Mouse (Mus musculus): ENCODE results near the gene Cntn5. TPM values are rescaled to one million over a fixed set of nuclear protein-coding genes. Genes with fewer than 3 reads are reported as not detected.

The Cntn5 gene
- total RNA-seq (2021), result 0.15 and 0.64 TPM in 2 replicates
- long read RNA-seq, experiment 1, result 0 reads
- long read RNA-seq, experiment 2, result 0 reads

DNA sequence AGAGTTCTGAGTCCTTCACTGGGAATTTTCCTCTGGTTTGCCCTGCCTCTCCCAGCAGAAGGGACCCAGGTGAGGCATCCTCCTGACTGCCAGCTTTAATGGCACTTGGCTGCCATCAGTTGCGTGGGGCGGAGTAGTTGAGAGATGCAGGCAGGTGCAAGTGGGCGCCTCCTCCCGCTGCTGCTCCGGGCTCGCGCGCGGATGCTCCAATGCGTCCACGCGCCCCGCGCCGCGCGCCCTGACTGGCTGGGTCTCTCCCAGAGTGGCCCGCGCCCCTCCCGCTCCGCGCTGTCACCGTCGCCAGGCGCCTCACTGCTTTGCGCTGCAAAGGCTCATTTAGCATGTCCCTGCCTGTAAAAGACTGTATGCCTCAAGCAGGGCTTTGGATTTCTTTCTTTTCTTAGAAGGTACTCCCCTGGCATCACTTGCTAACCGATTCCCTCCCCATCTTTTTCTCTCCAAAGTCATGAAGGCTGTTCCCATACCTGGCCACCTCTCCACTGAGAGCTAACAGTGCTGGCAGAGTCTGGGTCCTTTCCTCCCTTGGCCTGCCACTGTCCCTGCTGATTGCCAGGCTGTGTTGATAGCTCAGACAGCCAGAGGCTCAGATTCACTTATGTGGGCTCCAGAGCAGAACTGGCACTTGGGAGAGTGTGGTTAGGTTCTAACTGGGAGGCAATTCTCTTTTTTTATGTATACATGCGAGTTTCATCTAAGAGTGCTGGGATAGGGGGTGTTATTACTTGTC lies at the start of gene Cntn5:
Gene Cntn5, minus strand, starts transcription at position 160 of the 748 bp plus-strand sequence.
- no peak for DNase-seq

- no peak for DNase-seq
These were observed 45.9 kb upstream of the Cntn5 start for GRCm38 (mm10) chr9:10950470-10950869.

DNA sequence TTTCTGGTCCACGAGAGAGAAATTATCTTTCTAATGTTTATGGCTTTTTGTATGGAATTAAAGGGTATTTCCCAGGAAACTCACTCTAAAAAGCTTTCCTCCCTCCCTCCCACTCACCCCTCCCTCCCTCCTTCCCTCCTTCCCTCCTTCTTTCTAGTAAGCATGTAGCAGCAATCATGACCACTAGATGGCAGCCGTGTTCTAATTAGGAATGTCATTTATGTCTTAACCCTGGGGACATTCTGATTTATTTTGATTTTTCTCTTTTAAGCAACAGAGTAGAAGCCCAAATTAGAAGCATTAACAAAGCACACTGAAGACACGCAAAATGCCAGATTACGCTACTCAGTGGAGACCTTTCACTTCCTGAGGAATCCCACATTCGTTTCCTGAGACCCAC lies 5.0 kb upstream of the Cntn5 start:
- DNase-seq, result peak; percentile 74

DNA sequence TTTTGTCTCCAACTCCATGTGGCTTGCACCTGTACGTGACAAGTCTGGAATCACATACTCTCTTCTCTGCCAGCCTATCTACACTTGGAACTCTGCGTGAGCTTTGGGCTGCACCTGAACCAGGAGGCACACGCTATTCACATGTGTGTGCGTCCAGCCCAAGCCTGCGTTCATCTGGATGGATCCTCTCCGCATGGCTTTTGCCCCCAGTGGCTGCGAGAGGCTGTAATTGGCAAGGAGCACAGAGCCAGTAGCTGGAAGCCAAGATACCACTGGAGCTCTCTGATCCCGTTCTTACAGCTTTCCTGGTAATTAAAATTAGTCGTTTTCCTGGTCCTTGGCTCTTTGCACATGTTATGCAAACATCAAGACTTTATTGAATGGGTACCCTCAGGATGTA lies 1.1 kb upstream of the Cntn5 start:
- no peak for DNase-seq

GRCm38 (mm10) chr9:10879758-10880157 lies 24.8 kb downstream of the Cntn5 start:
- DNase-seq, result no peak

DNA sequence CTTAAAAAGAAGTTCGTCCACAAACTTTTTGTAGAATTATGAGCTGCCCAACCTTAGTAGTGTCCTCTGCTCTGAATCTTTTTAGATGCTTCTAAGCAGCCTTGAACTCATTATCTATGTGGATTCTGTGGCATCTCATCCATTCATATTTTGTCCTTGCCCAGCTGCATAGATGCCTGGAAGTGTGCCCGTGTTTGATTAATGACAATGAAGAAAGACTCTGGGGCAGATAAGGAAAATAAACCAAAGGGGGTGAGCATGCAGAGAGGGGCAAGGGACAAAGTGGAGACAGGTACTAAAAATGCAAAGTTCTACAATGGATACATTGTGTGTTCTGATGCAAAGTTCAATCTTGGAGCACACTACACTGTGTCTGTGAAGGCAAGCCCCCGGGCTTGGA lies 30.7 kb downstream of the Cntn5 start:
- peak; percentile 31 for DNase-seq

- no peak for DNase-seq
These were observed 48.2 kb downstream of the Cntn5 start for GRCm38 (mm10) chr9:10856204-10856892.

GRCm38 (mm10) chr9:10816711-10817110 lies 87.9 kb downstream of the Cntn5 start:
- DNase-seq, result no peak

DNA sequence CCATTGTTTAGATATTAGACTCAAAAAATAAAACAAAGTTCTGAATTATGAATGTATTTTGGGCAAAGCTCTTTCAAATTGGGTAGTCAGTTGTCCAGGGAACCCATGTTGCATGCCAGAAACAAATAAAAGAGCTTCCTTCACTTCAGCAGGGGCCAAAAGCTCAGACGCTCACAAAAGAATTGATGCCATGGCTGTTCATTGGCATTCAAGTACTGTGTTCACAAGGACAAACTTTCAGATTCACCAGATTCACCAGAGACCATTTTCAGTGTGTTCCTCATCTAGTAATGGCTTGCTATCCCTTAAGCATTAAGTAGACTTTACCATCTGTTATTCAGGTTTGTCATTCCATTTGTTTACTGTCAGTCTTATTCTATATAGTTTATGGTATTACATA lies 107.4 kb downstream of the Cntn5 start:
- no peak for DNase-seq

GRCm38 (mm10) chr9:10795102-10795501 lies 109.5 kb downstream of the Cntn5 start:
- DNase-seq, result no peak

- no peak for DNase-seq
These were observed 172.7 kb downstream of the Cntn5 start for GRCm38 (mm10) chr9:10731878-10732277.

- DNase-seq, result no peak
These were observed 180.4 kb downstream of the Cntn5 start for GRCm38 (mm10) chr9:10724191-10724590.

DNA sequence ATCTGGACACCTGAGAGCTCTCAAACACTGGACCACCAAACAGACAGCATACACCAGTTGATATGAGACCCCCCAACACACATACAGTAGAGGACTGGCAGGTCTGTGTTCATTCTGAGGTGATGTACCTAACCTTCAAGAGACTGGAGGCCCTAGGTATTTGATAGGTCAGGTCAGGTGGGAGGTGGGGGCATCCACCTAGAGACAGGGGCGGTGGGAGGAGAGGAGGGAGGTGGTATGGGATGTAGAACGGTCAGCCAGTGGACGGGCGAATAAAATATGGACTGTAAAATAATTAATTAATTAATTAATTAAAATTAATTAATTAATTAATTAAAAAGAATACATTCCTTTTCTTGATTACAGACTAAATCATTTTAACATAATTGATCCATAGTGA lies 182.5 kb downstream of the Cntn5 start:
- no peak for DNase-seq

DNA sequence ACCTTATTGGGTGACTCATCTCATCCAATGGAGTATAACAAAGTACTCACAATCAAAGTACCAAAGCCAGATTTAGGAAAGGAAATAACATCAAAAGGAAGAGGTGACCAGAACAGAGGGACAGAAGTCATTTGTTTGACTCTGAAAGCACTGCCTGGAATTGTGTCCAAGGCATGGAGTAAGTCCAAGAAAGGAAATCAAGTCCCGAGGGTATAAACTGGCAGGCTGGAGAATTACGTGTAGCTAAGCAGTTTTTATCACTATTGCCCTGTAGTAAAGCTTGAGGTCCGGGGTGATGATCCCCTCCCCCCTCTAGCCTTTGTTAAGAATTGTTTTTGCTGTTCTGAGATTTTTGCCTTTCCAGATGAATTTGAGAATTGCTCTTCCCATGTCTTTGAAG lies 185.6 kb downstream of the Cntn5 start:
- DNase-seq, result peak; percentile 20

- DNase-seq, result no peak
These were observed 190.9 kb downstream of the Cntn5 start for GRCm38 (mm10) chr9:10713641-10714040.

- no peak for DNase-seq
These were observed 222.9 kb downstream of the Cntn5 start for GRCm38 (mm10) chr9:10681646-10682045.

DNA sequence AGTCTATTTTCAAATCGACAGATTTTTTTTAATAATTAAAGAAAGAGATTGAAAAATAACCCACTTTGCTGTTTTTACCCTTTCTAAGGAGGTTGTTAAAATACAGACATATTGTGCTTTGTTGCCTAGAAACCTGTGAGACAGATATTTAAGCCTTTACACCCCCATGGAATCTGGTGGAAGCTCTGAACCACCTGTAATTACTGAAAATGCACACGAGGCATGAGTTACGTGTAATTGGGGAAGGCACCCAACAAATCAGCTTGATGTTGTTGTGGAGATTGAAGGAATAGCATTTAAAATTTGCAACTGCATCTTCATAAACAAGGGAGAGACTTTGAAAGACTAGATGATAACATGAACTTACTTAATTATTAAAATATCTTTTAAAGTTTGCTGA lies 223.4 kb downstream of the Cntn5 start:
- DNase-seq, result no peak

GRCm38 (mm10) chr9:10668676-10669075 lies 235.9 kb downstream of the Cntn5 start:
- DNase-seq, result no peak

DNA sequence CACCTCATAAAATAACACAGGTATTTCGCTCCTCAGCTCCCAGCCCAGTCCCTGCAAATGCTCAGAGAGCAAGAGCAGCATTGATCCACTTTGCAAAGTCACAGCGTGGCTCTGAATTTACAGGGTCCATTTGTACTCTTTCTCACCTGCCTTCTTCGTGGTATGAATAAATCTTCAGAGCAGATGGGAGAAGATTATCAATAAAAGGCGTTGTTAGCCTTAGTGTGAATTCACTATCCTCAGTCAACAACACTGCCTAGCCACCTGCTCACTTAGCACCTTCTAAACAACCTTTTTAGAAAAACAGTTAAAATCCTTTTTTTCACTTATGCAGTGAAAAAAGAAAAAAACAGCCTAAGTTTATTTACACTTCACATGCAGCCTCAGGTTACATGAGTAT lies 237.1 kb downstream of the Cntn5 start:
- DNase-seq, result no peak

- no peak for DNase-seq
These were observed 238.8 kb downstream of the Cntn5 start for GRCm38 (mm10) chr9:10665756-10666155.

- no peak for DNase-seq
These were observed 241.5 kb downstream of the Cntn5 start for GRCm38 (mm10) chr9:10663101-10663500.

DNA sequence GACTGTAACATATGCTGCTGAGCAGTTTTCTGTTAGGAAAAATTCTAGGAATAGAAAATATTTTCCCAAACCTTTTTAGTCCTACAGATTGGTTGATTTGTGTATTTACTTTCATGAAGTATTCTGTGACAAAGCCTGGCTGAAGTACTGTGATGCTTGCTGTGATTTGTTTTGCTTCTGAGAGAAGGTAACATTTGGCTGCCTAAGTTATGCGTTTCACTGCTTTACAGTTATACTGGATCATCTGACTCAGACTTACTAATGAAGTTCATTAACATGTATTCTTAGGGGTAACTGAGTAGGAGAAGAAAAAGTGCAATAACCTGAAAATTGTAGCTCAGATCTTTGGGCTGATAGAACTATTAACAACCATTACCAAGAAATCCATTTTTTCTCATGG lies 245.1 kb downstream of the Cntn5 start:
- DNase-seq, result no peak

DNA sequence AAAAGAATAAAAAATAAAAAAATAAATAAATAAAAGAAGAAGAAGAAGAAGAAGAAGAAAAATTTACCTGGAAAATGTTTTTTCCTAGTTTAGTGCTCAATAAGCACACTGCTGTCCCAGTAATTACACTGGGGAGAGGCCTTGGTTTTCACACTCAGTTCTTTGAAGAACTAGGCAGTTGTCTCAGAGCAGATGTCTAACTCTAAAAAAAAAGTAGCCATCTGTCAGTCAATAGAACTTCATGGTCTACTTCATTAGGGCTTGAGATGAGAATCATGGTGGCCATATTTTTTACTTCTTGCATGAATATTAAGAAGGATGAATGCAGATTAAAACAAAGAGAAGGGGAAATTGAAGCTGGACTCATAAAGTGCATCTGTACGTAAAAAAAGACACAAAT lies 246.5 kb downstream of the Cntn5 start:
- DNase-seq, result no peak

Data from adrenal gland, postnatal 14 days (tissue).